Mouse (Mus musculus): ENCODE measurements at regions not wholly inside any gene's neighbourhood (a gene's known extent, or its start where the extent isn't known, plus 50 kb on each side); places are given as distances from the start of the nearest gene placed in this dataset.

DNA sequence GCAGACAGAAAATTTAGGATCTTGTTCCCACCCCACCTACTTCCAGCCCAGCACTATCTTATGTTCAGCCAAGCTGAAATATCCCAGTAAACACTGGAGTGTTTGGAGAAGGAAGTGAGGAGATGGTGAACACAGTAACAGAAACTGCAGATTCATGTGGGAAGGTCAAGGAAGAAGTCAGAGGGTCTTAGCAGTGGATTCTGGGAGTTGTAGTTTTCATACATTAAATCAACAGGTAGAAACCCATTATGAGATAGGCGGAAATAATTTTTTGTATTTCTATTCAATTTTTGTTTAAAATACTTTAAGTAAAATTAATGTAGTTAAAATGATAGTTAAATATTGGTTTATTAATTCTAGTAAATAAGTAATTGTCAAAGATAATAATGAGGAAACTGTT, 429.6 kb upstream of the Gulo start:
- TF ChIP-seq CTCF (IDR thresholded peaks at IDR 0.05), result no peak
- no peak for TF ChIP-seq EP300 (IDR thresholded peaks at IDR 0.05)
